ENCODE assay signal across 8 mouse cellular contexts in genomic region chr14:53776717-53777116, GRCm38 (mm10).
DNase-seq lines count a peak whose midpoint lies in the region; ATAC-seq and TF ChIP-seq lines count a peak whose summit lies in the region.
"Not testable (repeated sequence)": the region's sequence is repeated elsewhere in the genome, so short reads cannot be mapped to it uniquely, and the experiment has no call there.

No protein-coding gene starts in this region.

- not testable (repeated sequence) for H3K4me3 ChIP-seq in cortical plate, adult 2 months (ENCODE audit: insufficient read depth, low read length)

- TF ChIP-seq POLR2A in cortical plate, adult 2 months (IDR thresholded peaks at IDR 0.05; ENCODE audit: extremely low read depth, insufficient read depth, low read length), result not testable (repeated sequence)

- DNase-seq in T-cell, adult 2 months (ENCODE audit: low spot score), result peak; percentile 51
- peak; percentile 31 for DNase-seq in gastrocnemius, postnatal 10 days
- DNase-seq in kidney, adult 11 months, result peak; percentile 15
- peak; percentile 16 for DNase-seq in left cerebral cortex, adult 11 months (ENCODE audit: low spot score)
- DNase-seq in retina, postnatal 7 days (ENCODE audit: low read depth, low spot score), result peak; percentile 3
- peak; percentile 73 to 74 for DNase-seq in thymus, postnatal 36 days

- ATAC-seq in megakaryocyte progenitor cell, adult 5-6 weeks (replicated peaks; ENCODE audit: poor library complexity), result peak; percentile 83

- H3K4me1 ChIP-seq in cortical plate, adult 2 months (ENCODE audit: control insufficient read depth, insufficient read depth, low read length), result not testable (repeated sequence)

- not testable (repeated sequence) for H3K27ac ChIP-seq in cortical plate, adult 2 months (ENCODE audit: insufficient read depth, low read length)

- peak; percentile 40; the same call in 1 of the 2 replicates for TF ChIP-seq CTCF in cortical plate, adult 2 months (IDR thresholded peaks at IDR 0.05; ENCODE audit: extremely low read depth, insufficient read depth, low read length)

Comparison
In these comparisons a context has a peak if more than half of its experiments do, and no peak if none do; other contexts are left out.
1. DNase-seq: peak in every context shown above with its lines; median percentile 74 in thymus, postnatal 36 days; 51 in T-cell, adult 2 months; 31 in gastrocnemius, postnatal 10 days; 16 in left cerebral cortex, adult 11 months; 15 in kidney, adult 11 months; 3 in retina, postnatal 7 days.